Mouse (Mus musculus) ES-E14 (cell line): ENCODE data around the gene Fgfr1op2. TPM values are rescaled to one million over a fixed set of nuclear protein-coding genes. Genes with fewer than 3 reads are reported as not detected.
"Not testable (repeated sequence)": the region's sequence is repeated elsewhere in the genome, so short reads cannot be mapped to it uniquely, and the experiment has no call there.

Experiments used
- DNase-seq: peaks from one replicate; pipeline ENCODE4 v3.0.0-alpha.2; 2013; ENCODE audit warnings: low read depth, low spot score
- H3K27ac ChIP-seq: 2 replicates; pipeline ENCODE4 v1.5.1; 2012; ENCODE audit warnings: low read depth, mild to moderate bottlenecking, low read length, moderate library complexity, mixed read lengths; ENCODE audit not compliant: poor library complexity, insufficient read depth, severe bottlenecking
- H3K36me3 ChIP-seq: 2 replicates; pipeline ENCODE4 v1.6.1; 2012; ENCODE audit warnings: mild to moderate bottlenecking, low read length, moderate library complexity, mixed read lengths; ENCODE audit not compliant: control insufficient read depth, poor library complexity, insufficient read depth, severe bottlenecking
- H3K4me1 ChIP-seq, 2 experiments: fragments of 150-350 bp in 1 of 2; sonication (generic) in 1 of 2; 2 replicates each; pipeline ENCODE4 v1.6.1; 2012; ENCODE audit warnings: low read length in 2 of 2, mild to moderate bottlenecking in 1 of 2, mixed read lengths in 1 of 2; ENCODE audit not compliant: control insufficient read depth in 2 of 2, insufficient read depth in 2 of 2, poor library complexity in 1 of 2
- H3K4me3 ChIP-seq, 2 experiments: fragments of 150-350 bp in 1 of 2; sonication (generic) in 1 of 2; 2 replicates each; pipeline ENCODE4 v1.5.1; 2012; ENCODE audit warnings: low read length in 2 of 2, low read depth in 1 of 2, mild to moderate bottlenecking in 1 of 2, mixed read lengths in 1 of 2; ENCODE audit not compliant: insufficient read depth in 1 of 2, poor library complexity in 1 of 2, severe bottlenecking in 1 of 2
- H3K9ac ChIP-seq: 2 replicates; pipeline ENCODE4 v1.6.1; 2012; ENCODE audit warnings: low read depth, mild to moderate bottlenecking, low read length, mixed read lengths; ENCODE audit not compliant: poor library complexity, insufficient read depth, severe bottlenecking
- H3K9me3 ChIP-seq: fragments of 150-350 bp; sonication (generic); 2 replicates; pipeline ENCODE4 v1.6.1; 2012; ENCODE audit warnings: low read depth, mild to moderate bottlenecking, low read length; ENCODE audit not compliant: control insufficient read depth, insufficient read depth
- CHD2 ChIP-seq: IDR thresholded peaks from 2 replicates; pipeline ENCODE4 v1.6.1; 2014; ENCODE audit warnings: mild to moderate bottlenecking, low read depth, low read length, inconsistent platforms
- HCFC1 ChIP-seq: IDR thresholded peaks from 2 replicates; pipeline ENCODE4 v1.6.1; 2012; ENCODE audit warnings: low read length, inconsistent platforms, borderline replicate concordance; ENCODE audit not compliant: insufficient read depth
- MAFK ChIP-seq: IDR thresholded peaks from 2 replicates; pipeline ENCODE4 v1.6.1; 2014; ENCODE audit warnings: mild to moderate bottlenecking, low read depth, low read length, inconsistent platforms; ENCODE audit not compliant: insufficient read depth
- ZC3H11A ChIP-seq: IDR thresholded peaks from 2 replicates; pipeline ENCODE4 v1.6.1; 2012; ENCODE audit warnings: low read depth, mild to moderate bottlenecking, inconsistent platforms, low read length, borderline replicate concordance
- ZNF384 ChIP-seq: IDR thresholded peaks from 2 replicates; pipeline ENCODE4 v1.6.1; 2012; ENCODE audit warnings: low read depth, low read length, inconsistent platforms
- in situ Hi-C, 2 experiments: fragments of 600-800 bp; cut with MboI; formaldehyde crosslinking; loops; one replicate each; pipeline ENCODE4 v1.15.1; 2025; ENCODE audit warnings: low sequenced_read_pairs in 2 of 2, inconsistent platforms in 1 of 2; ENCODE audit not compliant: unreplicated experiment in 2 of 2
- total RNA-seq: library from RNA; depleted of rRNA; stranded (reverse); fragments of 300-350 nt; gene quantifications from 2 replicates; pipeline ENCODE4 v1.2.3, GENCODE M21; 2012

Fgfr1op2 gene
- total RNA-seq, 1 experiment: 35.7 TPM

GRCm38 (mm10) chr6:146544622-146545021, 32.4 kb upstream of the Fgfr1op2 start:
- H3K27ac ChIP-seq: no peak overlapping the region
- no peaks in the 10 kb centered on the region for H3K36me3 ChIP-seq
- no peaks in the 10 kb centered on the region for H3K9me3 ChIP-seq
- no peak overlapping the region for H3K4me3 ChIP-seq
- H3K4me1 ChIP-seq: no peaks in the 10 kb centered on the region
- no peak for DNase-seq
- no peak overlapping the region for H3K9ac ChIP-seq
- in situ Hi-C loops: no loop called here
- TF ChIP-seq HCFC1: no peak
- no peak for TF ChIP-seq ZNF384
- no peak for TF ChIP-seq ZC3H11A
- no peak for TF ChIP-seq MAFK
- no peak for TF ChIP-seq CHD2

GRCm38 (mm10) chr6:146545289-146545865, 31.6 kb upstream of the Fgfr1op2 start:
- Histone ChIP-seq H3K4me3 (no peak overlapping the region), H3K9me3 (no peaks in the 10 kb centered on the region), H3K36me3 (no peaks in the 10 kb centered on the region; the same call in 1 of the 2 replicates), H3K9ac (no peak overlapping the region), H3K27ac (no peak overlapping the region), H3K4me1 (no peaks in the 10 kb centered on the region)
- no peak for DNase-seq
- in situ Hi-C loops: no loop called here
- TF ChIP-seq ZNF384 (no peak), MAFK (no peak), HCFC1 (no peak), ZC3H11A (no peak), CHD2 (no peak)

GRCm38 (mm10) chr6:146550421-146550820, 26.6 kb upstream of the Fgfr1op2 start:
- Histone ChIP-seq H3K9ac (no peak overlapping the region), H3K27ac (no peak overlapping the region), H3K36me3 (peaks cover 12% of the 10 kb centered on the region), H3K4me1 (no peaks in the 10 kb centered on the region), H3K9me3 (no peaks in the 10 kb centered on the region), H3K4me3 (no peak overlapping the region)
- in situ Hi-C loops: no loop called here
- no peak for DNase-seq
- no peak for TF ChIP-seq ZC3H11A
- no peak for TF ChIP-seq HCFC1
- TF ChIP-seq MAFK: no peak
- TF ChIP-seq ZNF384: no peak
- no peak for TF ChIP-seq CHD2

GRCm38 (mm10) chr6:146551326-146551725, 25.7 kb upstream of the Fgfr1op2 start:
- H3K9me3 ChIP-seq: no peaks in the 10 kb centered on the region
- H3K27ac ChIP-seq: no peak overlapping the region
- H3K36me3 ChIP-seq: peaks cover 16% of the 10 kb centered on the region
- H3K4me3 ChIP-seq: no peak overlapping the region
- no peak for TF ChIP-seq CHD2
- TF ChIP-seq MAFK: no peak
- TF ChIP-seq HCFC1: no peak
- no peak for TF ChIP-seq ZC3H11A
- TF ChIP-seq ZNF384: no peak
- no peak for DNase-seq
- no peak overlapping the region for H3K9ac ChIP-seq
- no peaks in the 10 kb centered on the region for H3K4me1 ChIP-seq
- in situ Hi-C loops: no loop called here

- in situ Hi-C loops, H3K27ac ChIP-seq, H3K4me3 ChIP-seq, DNase-seq, H3K36me3 ChIP-seq, H3K4me1 ChIP-seq, H3K9ac ChIP-seq, H3K9me3 ChIP-seq: not testable (repeated sequence)
Measured at GRCm38 (mm10) chr6:146562461-146562860, 14.5 kb upstream of the Fgfr1op2 start.
